Mouse (Mus musculus) kidney, postnatal 10 days (tissue): ENCODE measurements around the gene Atp1b2.
"Not testable (repeated sequence)": the region's sequence is repeated elsewhere in the genome, so short reads cannot be mapped to it uniquely, and the experiment has no call there.

Source experiments
- DNase-seq: peaks from one replicate; pipeline ENCODE4 v3.0.0; 2021; ENCODE audit warnings: mixed read lengths

Gene Atp1b2

GRCm38 (mm10) chr11:69605726-69606490 is at the start of gene Atp1b2:
TSS of gene Atp1b2 (minus strand) at chr11:69605942.
- DNase-seq = peak; percentile 87

DNA sequence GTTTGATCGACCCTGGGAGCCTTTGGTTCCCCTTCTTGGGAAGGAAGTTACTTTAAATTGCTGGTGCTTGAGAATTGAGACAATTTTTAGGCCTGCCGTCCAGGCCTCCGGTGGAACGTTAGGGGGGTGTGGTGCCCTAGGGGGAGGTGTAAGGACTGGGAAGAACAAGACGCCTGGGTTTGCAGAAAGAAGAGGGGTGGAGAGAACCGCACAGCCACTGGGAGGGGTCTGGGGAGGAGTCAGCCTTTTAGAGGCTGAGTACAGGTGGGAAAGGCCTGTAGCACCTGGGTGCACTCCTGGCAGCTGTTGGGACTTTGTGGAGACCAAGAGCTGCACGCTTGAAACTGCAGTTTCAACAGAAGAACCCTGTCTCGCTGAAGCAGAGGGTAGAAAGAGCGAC is 49.0 kb upstream of the Atp1b2 start:
- no peak for DNase-seq

DNA sequence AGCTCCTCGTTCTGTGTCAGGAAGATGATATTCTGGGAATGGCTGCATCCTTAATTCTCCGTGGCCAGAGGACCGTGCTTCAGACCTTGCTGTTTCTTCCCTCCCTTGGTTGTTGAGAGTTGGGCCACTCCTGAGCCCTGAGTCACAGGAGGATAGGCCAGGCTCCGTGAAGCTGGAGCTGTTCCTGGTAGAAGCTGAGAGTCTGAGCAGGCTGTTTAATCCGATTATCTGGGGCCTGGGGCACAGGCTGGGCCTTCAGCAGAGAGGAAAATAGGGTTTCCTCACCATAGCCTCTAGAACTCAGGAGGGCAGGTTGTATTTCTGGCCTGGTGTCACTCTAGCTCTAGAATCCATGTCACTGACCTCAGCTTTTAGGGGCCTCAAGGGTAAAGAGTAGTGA is 47.7 kb upstream of the Atp1b2 start:
- DNase-seq = no peak

DNA sequence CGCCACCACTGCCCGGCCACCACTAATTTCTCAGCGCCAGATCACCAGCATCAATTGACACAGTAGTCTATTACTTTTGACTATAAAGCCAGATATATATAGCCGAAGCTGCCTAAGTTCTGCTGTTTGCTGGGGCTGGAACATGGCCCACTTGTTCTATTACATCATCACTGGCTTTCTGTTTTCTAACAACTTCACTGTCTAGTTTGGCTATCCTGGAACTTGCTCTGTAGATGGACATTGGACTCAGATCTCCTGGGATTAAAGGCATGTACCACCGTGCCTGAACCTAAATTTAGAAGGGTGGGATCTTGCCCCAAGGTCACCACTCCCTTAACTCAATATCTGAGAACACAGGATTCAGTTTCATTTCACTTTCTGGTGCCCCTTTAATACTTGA is 40.1 kb upstream of the Atp1b2 start:
- no peak for DNase-seq

- no peak for DNase-seq
Measured at GRCm38 (mm10) chr11:69635471-69635870, 29.7 kb upstream of the Atp1b2 start.

DNA sequence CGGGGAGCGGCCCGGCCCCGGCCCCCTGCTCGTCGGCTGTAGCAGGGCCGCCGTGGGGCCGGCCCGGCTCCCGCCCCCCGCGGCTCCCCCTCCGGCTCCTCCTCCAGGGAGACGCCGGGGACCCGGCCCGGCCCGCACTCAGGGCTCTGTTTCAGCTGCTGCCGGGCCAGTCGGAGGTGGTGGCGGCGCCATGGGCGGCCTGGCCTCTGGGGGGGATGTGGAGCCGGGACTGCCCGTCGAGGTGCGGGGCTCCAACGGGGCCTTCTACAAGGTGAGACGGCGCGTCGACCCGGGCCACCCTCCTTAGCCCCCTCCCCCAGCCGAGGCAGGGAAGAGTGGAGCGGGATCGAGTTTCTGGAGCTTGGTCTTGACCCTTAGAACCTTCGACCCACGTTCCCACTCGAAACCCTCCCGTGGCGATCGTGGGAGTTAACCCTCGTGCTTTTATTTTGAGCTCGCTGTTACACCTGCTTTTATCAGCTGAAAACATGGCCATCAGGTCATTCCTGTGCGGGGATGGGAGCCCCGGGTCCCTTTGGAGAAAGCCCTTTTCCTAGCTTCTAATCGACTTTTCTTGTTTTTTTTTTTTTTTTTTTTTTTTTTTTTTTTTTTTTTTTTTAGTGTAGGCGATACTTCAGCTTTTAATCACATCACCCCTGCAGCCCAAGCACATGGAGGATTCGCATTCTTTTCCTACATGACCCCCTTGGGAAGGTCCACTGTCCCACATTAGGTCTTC is 27.6 kb upstream of the Atp1b2 start:
- peak; percentile 83 for DNase-seq

GRCm38 (mm10) chr11:69632284-69633089 is 26.7 kb upstream of the Atp1b2 start, which contains the start of gene Fxr2:
TSS of gene Fxr2 (plus strand) at chr11:69632990.
- peak; percentile 100 for DNase-seq

DNA sequence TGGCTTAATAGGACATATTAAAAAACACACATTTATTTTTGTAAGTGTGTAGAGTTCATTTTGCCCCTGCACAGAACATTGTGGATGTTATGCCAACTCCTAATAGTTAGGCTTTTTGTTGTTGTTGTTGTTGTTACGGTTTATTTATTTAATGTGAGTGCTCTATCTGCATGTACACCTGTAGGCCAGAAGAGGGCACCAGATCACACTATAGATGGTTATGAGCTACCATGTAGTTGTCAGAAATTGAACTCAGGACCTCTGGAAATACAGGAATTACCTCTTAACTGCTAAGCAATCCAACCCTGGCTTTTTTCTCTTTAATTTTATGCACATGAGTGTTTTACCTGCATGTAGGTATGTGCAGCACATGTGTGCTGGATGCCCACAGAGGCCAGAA is 24.1 kb upstream of the Atp1b2 start:
- no peak for DNase-seq

- peak; percentile 88 for DNase-seq
Measured at GRCm38 (mm10) chr11:69628286-69628685, 22.5 kb upstream of the Atp1b2 start.

DNA sequence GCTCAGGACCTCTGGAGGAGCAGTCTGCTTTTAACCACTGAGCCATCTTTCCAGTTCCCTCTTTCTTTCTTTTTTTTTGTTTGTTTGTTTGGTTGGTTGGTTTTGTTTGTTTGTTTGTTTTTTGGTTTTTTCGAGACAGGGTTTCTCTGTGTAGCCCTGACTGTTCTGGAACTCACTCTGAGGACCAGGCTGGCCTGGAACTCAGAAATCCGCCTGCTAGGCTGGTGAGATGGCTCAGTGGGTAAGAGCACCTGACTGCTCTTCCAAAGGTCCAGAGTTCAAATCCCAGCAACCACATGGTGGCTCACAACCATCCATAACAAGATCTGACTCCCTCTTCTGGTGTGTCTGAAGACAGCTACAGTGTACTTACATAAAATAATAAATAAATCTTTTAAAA is 18.6 kb upstream of the Atp1b2 start:
- not testable (repeated sequence) for DNase-seq

GRCm38 (mm10) chr11:69623006-69623405 is 17.3 kb upstream of the Atp1b2 start:
- no peak for DNase-seq

- peak; percentile 43 for DNase-seq
Measured at GRCm38 (mm10) chr11:69622406-69622805, 16.7 kb upstream of the Atp1b2 start.

- DNase-seq = peak; percentile 80
Measured at GRCm38 (mm10) chr11:69621571-69622268, 16.0 kb upstream of the Atp1b2 start, which contains the start of gene Sat2. TSS of gene Sat2 (plus strand) at chr11:69622024.

- no peak for DNase-seq
Measured at GRCm38 (mm10) chr11:69620394-69621081, 14.8 kb upstream of the Atp1b2 start.

DNA sequence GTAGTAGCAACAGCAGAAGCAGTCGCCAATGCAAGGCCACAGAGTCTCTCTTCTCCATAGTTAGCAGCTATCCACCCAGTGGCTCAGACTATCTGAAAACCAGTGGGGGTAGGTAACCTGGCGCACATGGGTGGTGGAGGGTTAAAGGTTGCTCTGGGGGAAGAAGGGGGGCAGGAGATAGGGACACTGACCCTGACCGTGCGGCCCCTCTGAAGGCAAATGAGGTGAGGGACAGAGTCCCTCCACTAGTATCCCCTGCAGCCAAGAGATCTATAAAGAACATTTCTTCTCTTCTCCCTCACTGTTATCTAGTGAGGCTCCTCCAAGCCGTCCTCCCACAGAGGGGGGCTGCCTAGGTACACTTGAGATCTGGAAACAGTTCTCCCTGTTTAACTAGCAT is 12.1 kb upstream of the Atp1b2 start, which contains the start of gene Shbg:
Gene Shbg (minus strand): TSS at position 101 of the 400 bp plus-strand sequence.
- DNase-seq = no peak

- DNase-seq = no peak
Measured at GRCm38 (mm10) chr11:69616781-69617180, 11.0 kb upstream of the Atp1b2 start.

DNA sequence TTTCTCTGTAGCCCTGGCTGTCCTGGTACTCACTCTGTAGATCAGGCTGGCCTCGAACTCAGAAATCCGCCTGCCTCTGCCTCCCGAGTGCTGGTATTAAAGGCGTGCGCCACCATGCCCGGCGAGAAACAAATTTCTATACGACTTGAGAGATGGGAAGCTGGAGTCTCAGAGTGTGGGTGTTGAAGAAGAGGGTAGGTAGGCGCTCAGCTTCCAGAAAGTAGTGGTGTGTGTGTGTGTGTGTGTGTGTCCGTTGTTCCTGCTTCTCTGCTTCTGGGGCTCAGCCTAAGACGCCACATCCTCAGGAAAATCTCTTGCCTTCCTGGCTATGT is 8.5 kb upstream of the Atp1b2 start:
- not testable (repeated sequence) for DNase-seq

DNA sequence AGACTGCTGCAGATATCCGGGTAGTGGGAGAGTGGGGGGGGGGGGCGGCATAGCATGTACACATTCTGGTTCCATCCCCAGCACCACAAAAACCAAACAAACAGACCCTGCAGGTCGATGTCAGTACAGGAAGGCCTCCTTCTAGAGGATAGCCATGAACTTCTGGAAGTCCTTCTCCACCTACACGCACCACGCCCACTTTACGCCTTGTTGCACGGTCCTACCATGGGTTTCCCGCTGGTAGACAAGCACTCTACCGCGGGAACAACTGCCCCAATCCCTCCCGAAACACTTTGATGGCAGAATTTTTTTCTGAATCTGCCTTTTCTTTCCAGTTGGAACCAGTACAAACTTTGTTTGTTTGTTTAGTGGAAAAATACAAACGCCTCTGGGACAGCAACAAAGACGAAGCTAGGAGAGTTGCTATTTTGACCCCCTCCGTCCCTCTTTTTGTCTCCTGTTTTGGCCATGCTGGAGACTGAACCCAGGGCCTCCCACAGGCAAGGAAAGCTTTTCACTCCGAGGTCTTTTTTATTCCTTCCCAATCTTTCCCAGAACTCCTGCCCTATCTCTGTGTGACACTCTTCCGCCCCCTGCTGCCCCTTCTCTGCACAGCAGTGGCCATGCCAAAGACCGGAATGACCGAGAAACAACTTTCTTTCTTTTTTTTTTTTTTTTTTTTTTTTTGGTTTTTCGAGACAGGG is 8.0 kb upstream of the Atp1b2 start:
- DNase-seq = peak; percentile 94

DNA sequence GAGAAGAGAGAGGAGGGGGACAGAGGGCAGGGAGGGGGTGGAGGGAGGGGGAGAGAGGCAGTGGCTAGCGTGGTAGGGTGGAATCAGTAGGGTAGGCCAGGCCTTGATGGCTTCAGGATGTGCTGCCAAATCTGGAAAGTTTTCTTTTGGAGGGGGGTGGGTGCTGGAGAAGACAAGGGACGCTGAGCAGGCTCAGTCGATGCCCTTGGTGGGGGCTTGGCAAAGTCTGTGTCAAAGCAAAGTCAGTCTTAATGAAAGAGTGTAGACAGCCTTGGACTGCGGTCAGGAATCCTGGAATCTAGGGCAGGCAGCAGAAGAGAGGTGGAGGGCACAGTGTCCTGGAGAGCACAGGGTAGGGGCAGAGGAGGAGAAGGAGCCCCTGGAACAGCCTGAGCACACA is 5.2 kb upstream of the Atp1b2 start:
- no peak for DNase-seq

GRCm38 (mm10) chr11:69609416-69609815 is 3.7 kb upstream of the Atp1b2 start:
- DNase-seq = no peak

GRCm38 (mm10) chr11:69608525-69608924 is 2.8 kb upstream of the Atp1b2 start:
- no peak for DNase-seq
